Mouse (Mus musculus): Measurements from ENCODE around the gene Ccs. TPM values are rescaled to one million over a fixed set of nuclear protein-coding genes. Genes with fewer than 3 reads are reported as not detected.
"Not testable (repeated sequence)": the region's sequence is repeated elsewhere in the genome, so short reads cannot be mapped to it uniquely, and the experiment has no call there.

The Ccs gene
- 10 to 100 TPM; 30.1 to 35.8 (median 33.5) TPM for total RNA-seq (2022)

- peak; percentile 82 to 96 for DNase-seq (ENCODE audit: low spot score in 2 of 2)
These were observed at the start of gene Ccs, which contains the start of gene Ccdc87 for GRCm38 (mm10) chr19:4839149-4839548. Gene Ccs, minus strand, starts transcription at chr19:4839332. Gene Ccdc87, plus strand, starts transcription at chr19:4839366.

- no peak for DNase-seq (ENCODE audit: low spot score in 2 of 2)
These were observed 44.8 kb upstream of the Ccs start for GRCm38 (mm10) chr19:4883961-4884360.

GRCm38 (mm10) chr19:4879324-4879703 lies 40.2 kb upstream of the Ccs start:
- DNase-seq (ENCODE audit: low spot score in 2 of 2) = no peak

DNA sequence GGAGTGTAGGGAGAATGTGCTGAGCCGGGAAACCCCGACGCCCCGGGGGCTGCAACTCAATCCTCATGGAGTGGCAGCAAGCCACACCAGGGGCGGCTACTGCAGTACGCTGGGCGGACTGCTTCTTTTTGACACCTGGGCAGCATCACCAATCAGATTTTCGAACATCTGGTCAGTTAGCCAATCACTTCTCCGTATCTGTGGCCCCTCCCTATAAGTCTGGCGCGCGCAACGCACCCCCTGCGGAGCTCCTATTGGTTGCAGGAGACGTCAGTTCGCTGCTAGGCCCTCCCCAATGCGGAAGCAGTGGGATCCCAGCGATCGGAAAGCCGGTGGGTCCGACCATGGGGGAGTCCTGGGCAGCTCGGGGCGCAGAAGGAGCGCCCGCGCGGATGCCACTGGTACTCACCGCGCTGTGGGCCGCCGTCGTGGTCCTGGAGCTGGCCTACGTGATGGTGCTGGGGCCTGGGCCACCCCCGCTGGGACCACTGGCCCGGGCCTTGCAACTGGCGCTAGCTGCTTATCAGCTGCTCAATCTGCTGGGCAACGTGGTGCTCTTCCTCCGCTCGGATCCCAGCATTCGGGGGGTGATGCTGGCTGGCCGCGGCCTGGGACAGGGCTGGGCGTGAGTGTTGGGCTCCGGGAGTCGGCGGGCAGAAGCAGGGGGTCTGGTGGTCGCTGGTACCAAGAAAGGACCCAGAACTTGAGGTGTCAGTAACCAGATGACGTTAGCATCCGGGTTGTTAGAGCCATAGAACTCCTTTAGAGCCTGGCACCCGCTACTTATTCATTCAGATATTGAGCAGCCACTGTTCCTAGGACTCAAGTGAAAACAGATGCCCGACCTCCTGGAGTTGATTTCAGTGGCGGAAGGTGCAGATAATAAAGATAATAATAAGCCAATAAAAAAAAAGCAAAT lies 39.5 kb upstream of the Ccs start, which contains the start of gene Zdhhc24:
Zdhhc24 (plus strand) TSS at position 264 of the 919 bp plus-strand sequence.
- peak; percentile 93 to 97 for DNase-seq (ENCODE audit: low spot score in 2 of 2)

GRCm38 (mm10) chr19:4877785-4878184 lies 38.7 kb upstream of the Ccs start, which contains the start of gene Actn3:
Gene Actn3, minus strand, starts transcription at chr19:4877909.
- no peak for DNase-seq (ENCODE audit: low spot score in 2 of 2)

- DNase-seq (ENCODE audit: low spot score in 2 of 2) = no peak
These were observed 37.6 kb upstream of the Ccs start for GRCm38 (mm10) chr19:4876755-4877154.

- no peak for DNase-seq (ENCODE audit: low spot score in 2 of 2)
These were observed 37.1 kb upstream of the Ccs start for GRCm38 (mm10) chr19:4876241-4876640.

DNA sequence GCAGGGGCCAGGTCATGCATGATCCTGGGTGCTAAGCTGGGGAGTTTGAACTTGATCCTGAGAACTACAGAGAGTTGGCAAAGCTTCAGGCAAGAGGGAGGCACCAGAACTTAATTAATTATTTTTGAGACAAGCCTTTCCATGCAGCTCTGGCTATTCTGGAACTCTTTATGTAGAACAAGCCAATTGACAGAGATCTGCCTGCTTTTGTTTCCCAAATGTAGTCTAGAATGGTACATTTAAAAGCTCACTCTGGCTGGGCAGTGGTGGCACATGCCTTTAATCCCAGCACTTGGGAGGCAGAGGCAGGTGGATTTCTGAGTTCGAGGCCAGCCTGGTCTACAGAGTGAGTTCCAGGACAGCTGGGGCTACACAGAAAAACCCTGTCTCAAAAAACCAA lies 35.5 kb upstream of the Ccs start:
- DNase-seq (ENCODE audit: low spot score in 2 of 2) = not testable (repeated sequence)

- no peak for DNase-seq (ENCODE audit: low spot score in 2 of 2)
These were observed 26.0 kb upstream of the Ccs start for GRCm38 (mm10) chr19:4865147-4865546.

DNA sequence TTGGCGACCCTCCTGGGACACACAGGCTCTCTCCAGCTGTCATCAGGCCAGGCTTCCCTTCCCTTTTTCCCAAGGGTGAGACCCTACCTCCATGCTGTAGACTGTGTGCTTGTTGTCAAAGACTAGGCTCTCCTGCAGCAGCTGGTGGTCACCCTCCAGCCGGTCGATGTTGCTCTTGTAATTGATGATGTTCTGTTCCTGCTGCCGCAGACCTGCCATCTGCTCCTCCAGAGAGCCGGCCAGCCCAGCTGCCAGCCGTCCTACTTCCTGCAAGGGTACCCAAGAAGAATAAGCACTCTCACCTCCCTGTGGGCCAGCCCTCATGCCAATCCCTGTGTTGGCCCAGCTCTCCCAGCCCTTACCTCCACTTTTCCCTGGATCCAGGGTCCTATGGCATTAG lies 23.9 kb upstream of the Ccs start:
- no peak for DNase-seq (ENCODE audit: low spot score in 2 of 2)

DNA sequence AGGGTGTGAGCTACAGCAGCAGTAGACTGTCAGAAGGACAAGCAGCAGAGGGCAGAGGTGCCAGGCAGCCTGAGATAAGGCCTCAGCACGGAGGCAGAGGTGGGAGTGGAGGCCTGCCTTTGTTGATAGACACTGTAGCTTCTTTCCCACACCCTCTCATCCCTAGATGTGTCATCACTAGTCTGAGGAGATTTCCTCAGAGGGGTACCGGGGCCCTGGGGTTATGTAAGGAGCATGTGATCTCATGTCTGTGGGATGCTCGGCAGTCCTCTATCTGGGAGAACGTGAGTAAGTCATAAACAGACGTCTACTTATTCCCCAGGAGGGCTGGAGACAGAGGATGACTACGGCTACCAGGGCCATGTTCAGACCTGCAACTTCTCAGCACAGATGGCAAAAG lies 19.9 kb upstream of the Ccs start:
- DNase-seq (ENCODE audit: low spot score in 2 of 2) = peak in 1 of 2 experiments; percentile 55

GRCm38 (mm10) chr19:4855951-4856350 lies 16.8 kb upstream of the Ccs start:
- no peak for DNase-seq (ENCODE audit: low spot score in 2 of 2)

DNA sequence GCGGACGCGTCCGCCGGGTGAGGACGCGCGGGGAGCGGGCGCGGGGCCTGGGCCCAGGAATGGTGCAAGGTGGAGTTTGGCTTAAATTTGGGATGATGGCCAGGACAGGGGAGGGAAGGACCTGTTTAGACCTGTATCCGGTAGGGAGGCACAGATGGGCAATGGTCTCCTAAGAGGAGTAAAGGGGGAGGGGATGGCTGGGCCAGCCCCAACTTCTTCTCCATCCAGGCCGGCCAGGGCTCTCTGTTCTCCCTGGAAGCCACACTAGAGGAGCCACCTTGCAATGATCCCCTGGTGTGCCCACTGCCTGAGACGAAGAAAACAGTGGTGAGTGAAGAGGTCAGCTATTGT lies 16.3 kb upstream of the Ccs start:
- no peak for DNase-seq (ENCODE audit: low spot score in 2 of 2)

- peak; percentile 79 to 89 for DNase-seq (ENCODE audit: low spot score in 2 of 2)
These were observed 15.7 kb upstream of the Ccs start, which contains the start of gene Ctsf for GRCm38 (mm10) chr19:4854552-4855469. Gene Ctsf, plus strand, starts transcription at chr19:4855130.

DNA sequence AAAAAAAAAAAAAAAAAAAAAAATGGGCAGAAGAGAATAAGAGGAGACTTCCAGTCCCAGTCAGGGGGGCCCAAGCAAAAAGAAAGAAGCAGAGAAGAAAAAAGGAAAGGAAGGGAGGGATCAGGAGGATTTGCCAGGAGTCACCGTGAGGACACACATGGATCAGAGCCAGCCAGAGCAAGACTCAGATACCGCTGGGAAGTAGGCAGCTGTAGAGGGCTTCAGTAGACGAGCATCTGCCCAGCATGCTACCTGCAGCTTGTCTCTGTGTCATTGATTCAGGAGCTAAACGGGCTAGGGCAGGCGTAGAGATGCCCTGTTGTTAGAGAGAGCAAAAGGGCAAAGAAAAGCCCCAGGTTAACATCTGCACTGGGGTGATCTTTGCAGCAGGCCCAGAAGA lies 11.1 kb upstream of the Ccs start:
- DNase-seq (ENCODE audit: low spot score in 2 of 2) = no peak

GRCm38 (mm10) chr19:4849800-4850199 lies 10.7 kb upstream of the Ccs start:
- no peak for DNase-seq (ENCODE audit: low spot score in 2 of 2)

- DNase-seq (ENCODE audit: low spot score in 2 of 2) = no peak
These were observed 8.4 kb upstream of the Ccs start for GRCm38 (mm10) chr19:4847490-4847889.

DNA sequence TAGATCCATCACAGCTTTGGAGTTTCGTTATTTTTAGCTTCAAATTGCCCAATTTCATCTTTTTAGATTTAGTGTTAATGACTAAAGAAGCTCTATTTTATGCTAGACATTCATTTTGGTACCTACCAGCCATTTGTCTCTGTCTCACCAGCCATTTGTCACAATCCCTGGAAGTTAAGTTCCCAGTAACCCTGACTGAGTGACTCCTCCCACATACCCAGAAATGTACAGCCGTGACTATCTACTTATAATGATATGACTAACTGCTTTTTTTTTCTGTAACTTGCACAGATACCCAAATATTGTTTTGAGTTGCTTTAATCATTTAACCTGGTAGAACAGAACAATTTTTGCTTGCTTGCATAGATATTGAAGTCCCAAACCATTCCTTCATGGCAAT lies 6.7 kb upstream of the Ccs start:
- DNase-seq (ENCODE audit: low spot score in 2 of 2) = no peak

GRCm38 (mm10) chr19:4842611-4843010 lies 3.5 kb upstream of the Ccs start:
- DNase-seq (ENCODE audit: low spot score in 2 of 2) = no peak

GRCm38 (mm10) chr19:4840848-4841247 lies 1.7 kb upstream of the Ccs start:
- DNase-seq (ENCODE audit: low spot score in 2 of 2) = no peak

DNA sequence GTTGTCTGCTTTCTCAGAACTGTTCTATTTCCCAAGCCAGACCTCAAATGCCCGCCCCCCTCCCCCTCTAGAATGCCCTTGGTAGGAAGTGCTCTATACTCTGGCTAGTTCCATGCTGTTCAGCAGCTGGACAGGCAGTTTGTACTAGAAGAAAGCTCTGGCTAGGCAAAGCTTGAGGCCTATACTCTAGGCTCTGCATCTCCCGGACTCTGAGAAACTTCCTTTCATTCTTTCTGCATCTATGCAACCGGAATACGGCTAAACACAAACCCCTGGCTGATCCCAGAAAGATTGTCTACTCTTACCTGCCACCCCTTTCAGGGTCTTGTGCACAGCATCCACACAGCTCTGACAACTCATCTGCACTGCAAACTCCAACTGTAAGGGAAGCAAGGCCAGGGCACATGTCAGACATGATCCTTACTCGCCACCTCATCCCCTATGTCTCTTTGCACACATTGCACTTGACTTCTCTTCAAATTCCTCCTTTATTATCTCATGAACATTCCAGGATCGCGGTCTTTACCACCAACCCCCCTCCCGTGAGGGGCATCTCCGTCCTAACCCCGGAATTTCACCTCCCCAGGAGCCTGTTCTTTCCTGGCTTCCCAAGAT lies 499 bp downstream of the Ccs start:
- no peak for DNase-seq (ENCODE audit: low spot score in 2 of 2)

Data from left cerebral cortex, adult 8-10 months (tissue).